Mouse (Mus musculus) heart, embryonic 15.5 days (tissue): ENCODE measurements around the gene Sobp. TPM values are rescaled to one million over a fixed set of nuclear protein-coding genes. Genes with fewer than 3 reads are reported as not detected.

Experiments
- ATAC-seq: fragments of 200-750 bp; cut with Nextera tagmentation; replicated peaks from 2 replicates; pipeline ENCODE4 v1.8.0; 2017; ENCODE audit warnings: low read depth, moderate TSS enrichment; ENCODE audit not compliant: insufficient number of reproducible peaks, insufficient read depth, low FRiP score
- H3K27ac ChIP-seq: fragments of 300-500 bp; sonication (generic); 2 replicates; pipeline ENCODE4 v1.5.1; 2015; ENCODE audit warnings: mild to moderate bottlenecking, inconsistent platforms
- H3K27me3 ChIP-seq: fragments of 300-500 bp; sonication (generic); 2 replicates; pipeline ENCODE4 v1.6.1; 2015; ENCODE audit warnings: inconsistent platforms
- H3K36me3 ChIP-seq: fragments of 300-500 bp; sonication (generic); 2 replicates; pipeline ENCODE4 v1.6.1; 2015; ENCODE audit warnings: mild to moderate bottlenecking, inconsistent platforms
- H3K4me1 ChIP-seq: fragments of 300-500 bp; sonication (generic); replicated peaks from 2 replicates; pipeline ENCODE4 v1.6.1; 2015; ENCODE audit warnings: inconsistent platforms
- H3K4me2 ChIP-seq: fragments of 300-500 bp; sonication (generic); 2 replicates; pipeline ENCODE4 v1.6.1; 2015; ENCODE audit warnings: inconsistent platforms, mild to moderate bottlenecking, moderate library complexity
- H3K4me3 ChIP-seq: fragments of 300-500 bp; sonication (generic); 2 replicates; pipeline ENCODE4 v1.5.1; 2015; ENCODE audit warnings: mild to moderate bottlenecking, inconsistent platforms
- H3K9ac ChIP-seq: fragments of 300-500 bp; sonication (generic); 2 replicates; pipeline ENCODE4 v1.6.1; 2015; ENCODE audit warnings: mild to moderate bottlenecking, inconsistent platforms
- H3K9me3 ChIP-seq: fragments of 300-500 bp; sonication (generic); replicated peaks from 2 replicates; pipeline ENCODE4 v1.6.1; 2016; ENCODE audit warnings: inconsistent platforms
- WGBS: fragments of 180-500 bp; shearing (Covaris S2); methylation state at CpG from one replicate; pipeline ENCODE4 v1.1.7; 2015; ENCODE audit warnings: mixed read lengths; 5-methylcytosine and 5-hydroxymethylcytosine counted together
- polyA plus RNA-seq: library from polyadenylated mRNA; unstranded; fragments of >200 nt; fragmentation: Nextera tagmentation; extraction: Ambion mirVana; gene quantifications from 2 replicates; pipeline ENCODE4 v1.2.1, GENCODE M21; 2015

Sobp gene
- polyA plus RNA-seq, 1 experiment from 2014 or later: 2.1 TPM

DNA sequence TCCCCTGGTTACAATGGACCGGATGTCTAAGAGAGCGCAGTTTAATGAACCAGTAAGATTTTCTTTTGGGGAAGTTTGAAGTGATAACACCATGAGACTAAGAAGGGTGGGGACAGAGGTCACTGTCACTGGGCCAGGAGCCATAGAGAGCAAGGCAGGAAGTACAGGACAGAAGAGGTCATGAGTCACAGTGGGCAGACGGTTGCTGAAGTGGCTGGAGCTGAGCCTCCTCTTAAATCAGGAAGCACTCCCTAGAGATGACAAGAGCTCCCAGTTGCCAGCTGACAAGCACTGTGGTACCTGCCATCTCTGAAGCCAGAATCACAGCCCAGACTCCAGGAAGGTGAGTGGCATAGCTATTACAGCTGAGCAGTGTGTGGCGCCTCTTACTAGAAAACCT, 139.5 kb downstream of the Sobp start:
- WGBS: 49% methylated on average over 4 of the region's 4 CpGs
- Histone ChIP-seq H3K27me3 (no peaks in the 10 kb centered on the region), H3K9ac (no peak overlapping the region), H3K4me1 (peaks cover 34% of the 10 kb centered on the region), H3K36me3 (no peaks in the 10 kb centered on the region), H3K4me2 (no peak overlapping the region), H3K27ac (peak overlapping the region; percentile 3), H3K9me3 (no peaks in the 10 kb centered on the region), H3K4me3 (no peak overlapping the region)
- peak; percentile 59; the same call in 1 of the 2 replicates for ATAC-seq

DNA sequence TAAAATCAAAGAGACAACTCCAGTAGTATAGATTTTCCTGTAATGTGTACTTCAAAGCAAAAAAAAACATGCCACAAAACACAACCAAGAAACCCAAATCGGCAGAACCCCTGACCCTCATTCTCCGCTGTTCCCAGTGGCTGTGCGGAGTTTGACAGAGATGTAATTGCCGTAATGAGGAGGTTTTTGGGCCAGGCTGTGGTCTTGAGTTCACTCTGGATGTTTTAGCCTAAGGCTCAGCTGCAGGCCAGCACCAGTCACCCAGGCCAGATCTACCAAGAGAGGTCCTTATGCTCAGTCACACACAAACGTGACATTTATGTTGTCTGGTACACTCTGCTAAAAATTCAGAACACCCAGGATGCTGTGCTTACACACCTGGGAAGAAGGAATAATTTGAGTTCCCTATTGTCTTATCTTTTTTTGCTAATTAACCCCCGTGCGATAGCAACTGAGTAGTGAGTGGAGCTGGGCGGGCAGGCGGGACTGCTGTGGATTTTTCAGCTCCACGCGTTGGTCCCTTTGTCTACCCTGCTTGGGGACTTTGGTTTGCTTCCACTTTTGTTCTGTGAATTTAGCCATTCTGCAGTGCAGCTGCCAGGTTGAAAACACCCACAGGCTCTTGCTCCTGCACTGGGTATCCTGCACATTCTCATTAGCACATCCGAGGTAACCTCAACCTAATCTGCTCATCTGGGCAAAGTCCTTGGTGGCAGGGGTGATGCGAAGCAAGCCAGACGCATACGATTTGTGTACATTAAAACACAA, 140.7 kb downstream of the Sobp start:
- no peaks in the 10 kb centered on the region for H3K9me3 ChIP-seq
- no peaks in the 10 kb centered on the region for H3K27me3 ChIP-seq
- H3K36me3 ChIP-seq: no peaks in the 10 kb centered on the region
- H3K4me3 ChIP-seq: no peak overlapping the region
- 78% methylated on average over 15 of the region's 15 CpGs for WGBS
- H3K4me1 ChIP-seq: peaks cover 34% of the 10 kb centered on the region
- ATAC-seq: no peak
- H3K9ac ChIP-seq: no peak overlapping the region
- no peak overlapping the region for H3K27ac ChIP-seq
- H3K4me2 ChIP-seq: no peak overlapping the region

DNA sequence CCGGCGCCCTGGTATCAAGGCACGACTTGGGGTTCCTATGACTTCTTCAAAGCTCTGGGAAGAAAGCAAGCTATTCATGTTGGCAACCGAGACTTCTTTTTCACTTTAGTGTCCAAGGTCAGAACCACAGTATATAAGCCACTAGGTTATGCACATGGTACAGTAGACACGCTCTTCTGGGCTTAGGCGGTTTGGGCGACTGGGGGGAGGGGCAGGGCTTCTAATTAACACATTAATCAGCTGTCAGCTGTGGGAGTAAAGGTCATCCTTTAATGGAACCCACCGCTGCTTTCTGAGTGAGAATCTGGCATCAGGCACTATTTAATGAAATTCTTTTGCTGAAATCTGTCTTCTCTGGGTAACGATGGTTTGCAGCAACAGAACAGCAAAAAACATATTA, 147.3 kb downstream of the Sobp start:
- H3K4me1 ChIP-seq: peaks cover 5% of the 10 kb centered on the region
- H3K27me3 ChIP-seq: peaks cover 14% of the 10 kb centered on the region
- no peak overlapping the region for H3K4me3 ChIP-seq
- no peak overlapping the region for H3K27ac ChIP-seq
- H3K9ac ChIP-seq: no peak overlapping the region
- no peak for ATAC-seq
- 67% methylated on average over 9 of the region's 9 CpGs for WGBS
- no peaks in the 10 kb centered on the region for H3K36me3 ChIP-seq
- no peaks in the 10 kb centered on the region for H3K9me3 ChIP-seq
- no peak overlapping the region for H3K4me2 ChIP-seq

DNA sequence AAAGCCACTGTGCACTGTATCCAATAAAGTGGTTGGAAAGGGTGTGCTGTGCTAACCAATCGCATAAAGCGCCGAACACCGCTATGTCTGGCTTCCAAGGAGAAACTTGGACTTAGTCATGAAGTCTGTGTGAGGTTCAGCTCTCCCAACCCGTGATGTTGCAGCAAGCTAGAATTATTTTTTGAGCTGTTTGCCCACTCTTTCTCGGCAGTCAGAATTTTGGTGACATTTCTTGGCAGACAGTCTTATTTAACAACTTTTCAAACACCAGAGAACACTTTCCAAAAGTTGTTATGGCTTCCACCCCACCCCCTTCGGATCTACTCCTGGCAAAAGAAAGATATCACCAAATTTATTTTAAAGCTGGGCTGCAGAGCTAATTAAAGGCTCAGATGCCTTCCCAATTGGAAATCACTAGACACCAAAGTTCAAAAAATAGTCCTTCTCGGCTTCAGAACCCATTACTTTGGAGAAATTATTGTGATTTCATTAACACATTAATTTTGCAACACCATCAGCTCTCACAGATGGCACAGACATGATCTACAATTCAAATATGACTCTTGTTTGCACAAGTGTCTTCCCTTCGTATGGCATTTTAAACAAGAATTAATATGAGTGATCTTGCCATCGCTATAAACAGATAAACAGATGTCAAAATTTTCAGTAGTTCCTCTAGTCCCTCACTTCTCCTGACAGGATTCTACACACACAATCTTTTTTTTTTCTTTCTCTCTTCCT, 150.7 kb downstream of the Sobp start:
- no peak overlapping the region for H3K27ac ChIP-seq
- H3K27me3 ChIP-seq: peaks cover 42% of the 10 kb centered on the region
- H3K4me3 ChIP-seq: no peak overlapping the region
- no peak overlapping the region for H3K9ac ChIP-seq
- ATAC-seq: no peak
- WGBS: 79% methylated on average over 10 of the region's 10 CpGs
- H3K9me3 ChIP-seq: no peaks in the 10 kb centered on the region
- no peaks in the 10 kb centered on the region for H3K36me3 ChIP-seq
- H3K4me1 ChIP-seq: peaks cover 18% of the 10 kb centered on the region
- H3K4me2 ChIP-seq: no peak overlapping the region

DNA sequence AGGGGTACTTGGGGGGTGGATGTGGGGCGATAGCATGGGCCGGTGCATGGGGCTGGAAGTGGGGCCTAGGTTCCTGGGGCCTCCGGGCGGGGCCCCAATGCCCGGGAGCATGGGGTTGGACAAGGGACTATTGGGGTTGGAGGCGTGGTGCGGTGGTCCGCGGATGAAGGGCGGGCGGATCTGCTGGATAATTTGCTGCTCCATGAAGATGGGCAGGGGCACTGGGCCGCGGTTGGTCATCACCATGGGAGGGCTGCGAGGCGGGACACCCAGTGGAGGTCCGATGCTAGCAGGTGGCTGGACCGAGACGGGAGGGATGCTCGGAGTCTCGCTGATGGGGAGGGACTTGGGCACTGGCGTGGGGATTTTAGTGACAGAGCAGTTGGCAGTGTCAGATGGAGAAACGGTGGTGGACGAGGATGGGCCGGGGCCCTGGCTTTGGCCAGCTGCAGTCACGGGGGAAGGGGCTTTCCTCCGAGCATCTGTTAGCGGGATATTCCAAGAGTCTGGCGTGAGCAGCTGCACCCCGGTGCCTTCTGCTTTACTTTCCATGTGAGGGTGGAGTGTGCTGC, 152.1 kb downstream of the Sobp start:
- Histone ChIP-seq H3K4me1 (peaks cover 18% of the 10 kb centered on the region), H3K27ac (no peak overlapping the region), H3K27me3 (peaks cover 50% of the 10 kb centered on the region), H3K9me3 (no peaks in the 10 kb centered on the region), H3K4me2 (peak overlapping the region; percentile 98), H3K9ac (peak overlapping the region; percentile 68), H3K4me3 (peak overlapping the region; percentile 64), H3K36me3 (no peaks in the 10 kb centered on the region)
- ATAC-seq: no peak
- WGBS: 17% methylated on average over 29 of the region's 29 CpGs

DNA sequence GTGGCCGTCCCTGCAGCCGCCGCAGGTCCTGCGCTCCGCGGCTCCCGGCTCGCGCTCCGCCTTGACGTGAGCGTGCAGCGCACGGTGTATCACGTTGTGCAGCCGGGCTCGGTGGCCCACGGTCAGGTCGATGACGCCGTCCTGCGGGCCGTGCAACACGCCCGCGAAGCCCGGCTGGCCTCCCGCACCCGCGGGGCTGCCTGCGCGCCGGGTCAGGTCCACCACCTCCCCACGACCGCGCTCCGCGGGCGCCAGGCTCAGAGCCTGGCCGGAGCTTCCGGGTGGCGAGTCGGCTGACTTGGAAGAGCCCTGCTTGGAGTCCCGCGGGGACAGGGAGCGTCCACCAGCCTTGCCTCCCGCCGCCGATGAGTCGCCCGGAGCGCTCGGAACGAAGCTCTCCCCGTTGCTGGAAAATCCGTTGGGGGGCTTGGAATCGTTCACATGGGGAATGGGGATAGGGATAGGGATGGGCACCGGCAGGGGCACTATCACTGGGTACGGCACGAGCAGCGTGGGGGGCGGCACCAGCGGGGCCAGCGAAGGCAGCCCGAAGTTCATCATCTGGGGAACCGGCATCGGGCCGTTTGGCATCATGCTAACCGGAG, 152.7 kb downstream of the Sobp start:
- H3K9me3 ChIP-seq: no peaks in the 10 kb centered on the region
- peak; percentile 58 for ATAC-seq
- H3K36me3 ChIP-seq: no peaks in the 10 kb centered on the region
- peak overlapping the region; percentile 68 for H3K9ac ChIP-seq
- H3K27ac ChIP-seq: no peak overlapping the region
- under 1% methylated on average over 69 of the region's 69 CpGs for WGBS
- H3K4me1 ChIP-seq: peaks cover 18% of the 10 kb centered on the region
- peaks cover 51% of the 10 kb centered on the region for H3K27me3 ChIP-seq
- peak overlapping the region; percentile 64 for H3K4me3 ChIP-seq
- peak overlapping the region; percentile 98 for H3K4me2 ChIP-seq

DNA sequence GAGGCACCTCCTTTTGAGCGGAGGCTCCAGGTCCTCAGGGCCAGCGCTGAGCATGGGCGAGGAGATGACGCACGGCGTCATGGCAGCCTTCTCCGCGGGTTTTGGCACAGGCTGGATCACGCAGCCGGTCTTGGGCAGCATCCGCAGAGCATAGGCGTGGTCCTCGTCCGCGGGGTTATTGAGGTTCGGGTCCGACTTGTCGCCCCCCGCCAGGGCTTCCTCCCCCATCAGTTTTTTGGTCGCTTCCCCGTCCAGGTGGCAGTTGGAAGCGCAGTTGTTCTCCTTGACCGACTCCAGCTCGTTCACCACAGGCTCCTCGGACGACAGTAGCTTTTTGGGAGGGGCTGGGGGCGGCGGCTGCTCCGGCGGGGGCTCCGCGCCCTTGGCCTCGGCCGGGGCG, 153.3 kb downstream of the Sobp start:
- WGBS: 6% methylated on average over 35 of the region's 35 CpGs
- H3K9ac ChIP-seq: peak overlapping the region; percentile 68
- no peak overlapping the region for H3K27ac ChIP-seq
- no peaks in the 10 kb centered on the region for H3K36me3 ChIP-seq
- ATAC-seq: no peak
- H3K27me3 ChIP-seq: peaks cover 51% of the 10 kb centered on the region
- H3K4me2 ChIP-seq: peak overlapping the region; percentile 98
- no peaks in the 10 kb centered on the region for H3K9me3 ChIP-seq
- H3K4me1 ChIP-seq: peaks cover 18% of the 10 kb centered on the region
- peak overlapping the region; percentile 64 for H3K4me3 ChIP-seq

DNA sequence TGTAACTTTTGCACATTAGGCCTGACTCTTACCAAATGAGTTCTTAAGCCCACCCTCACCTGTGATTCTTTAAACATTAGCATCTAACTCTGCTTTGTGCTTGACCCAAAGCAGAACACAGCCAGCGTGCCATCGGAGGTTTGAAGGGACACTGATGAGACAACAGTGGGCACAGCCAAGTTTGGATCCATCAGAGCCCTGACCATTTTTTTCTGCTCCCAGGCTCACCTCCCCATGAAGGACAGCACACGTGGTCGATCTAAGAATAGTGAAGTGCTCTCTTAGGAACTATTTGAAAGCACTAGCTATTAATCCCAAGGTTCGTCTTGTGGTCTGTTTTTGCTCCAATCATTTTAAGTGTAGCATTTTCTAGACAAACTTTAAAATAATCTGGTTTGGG, 159.5 kb downstream of the Sobp start:
- Histone ChIP-seq H3K4me1 (0 out of 2 replicates have a peak, but pooled peaks cover 5% of the 10 kb centered on the region), H3K4me3 (no peak overlapping the region), H3K9ac (no peak overlapping the region), H3K27me3 (peaks cover 15% of the 10 kb centered on the region), H3K27ac (peak overlapping the region; percentile 9; the same call in 1 of the 2 replicates), H3K36me3 (no peaks in the 10 kb centered on the region), H3K9me3 (no peaks in the 10 kb centered on the region), H3K4me2 (no peak overlapping the region)
- WGBS: 58% methylated on average over 5 of the region's 5 CpGs
- ATAC-seq: no peak

DNA sequence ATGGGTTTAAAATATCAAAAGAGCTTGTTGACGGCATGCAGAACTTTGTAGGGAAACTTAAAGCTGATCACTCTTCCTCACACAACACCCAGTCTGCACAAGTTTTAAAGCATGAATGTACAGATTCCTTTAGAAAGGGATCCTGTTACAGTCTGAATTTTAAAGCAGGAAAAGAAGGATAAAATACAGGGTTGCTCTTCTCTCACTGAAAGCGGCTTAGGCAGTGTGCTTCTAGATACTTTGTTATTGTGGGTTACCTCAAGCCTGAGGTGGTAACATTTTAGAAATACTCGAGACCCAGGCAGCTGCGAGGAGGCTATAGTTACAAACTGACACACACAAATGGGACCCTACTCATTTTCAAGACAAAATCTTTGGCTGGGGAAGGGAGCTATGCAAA, 160.0 kb downstream of the Sobp start:
- no peak overlapping the region for H3K4me3 ChIP-seq
- no peaks in the 10 kb centered on the region for H3K36me3 ChIP-seq
- H3K9ac ChIP-seq: no peak overlapping the region
- no peak overlapping the region for H3K4me2 ChIP-seq
- H3K27ac ChIP-seq: no peak overlapping the region
- H3K9me3 ChIP-seq: no peaks in the 10 kb centered on the region
- peaks cover 12% of the 10 kb centered on the region for H3K27me3 ChIP-seq
- 0 out of 2 replicates have a peak, but pooled peaks cover 5% of the 10 kb centered on the region for H3K4me1 ChIP-seq
- WGBS: 85% methylated on average over 4 of the region's 4 CpGs
- ATAC-seq: no peak

DNA sequence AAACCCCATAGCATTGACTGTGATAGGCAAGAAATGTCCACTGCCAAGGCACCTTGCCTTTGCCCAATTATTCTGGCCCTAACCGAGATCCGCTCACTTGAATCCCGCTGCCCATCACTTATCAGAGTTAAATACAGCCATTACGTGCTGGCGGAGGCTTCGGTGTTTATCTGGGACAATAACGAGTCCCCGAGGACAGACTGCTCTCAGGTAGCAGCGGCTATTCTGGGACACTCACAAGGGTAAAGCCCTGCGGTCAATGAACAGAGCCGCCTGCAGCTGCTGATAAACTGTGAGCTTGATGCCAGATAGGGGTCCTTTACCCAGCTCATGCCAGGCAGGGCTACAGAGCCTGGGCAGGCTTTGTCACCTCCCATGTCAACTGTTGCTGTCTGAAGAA, 166.2 kb downstream of the Sobp start:
- H3K36me3 ChIP-seq: no peaks in the 10 kb centered on the region
- peak overlapping the region; percentile 68 for H3K27ac ChIP-seq
- H3K9me3 ChIP-seq: no peaks in the 10 kb centered on the region
- no peak overlapping the region for H3K4me3 ChIP-seq
- H3K4me2 ChIP-seq: peak overlapping the region; percentile 18; the same call in 1 of the 2 replicates
- H3K4me1 ChIP-seq: peaks cover 20% of the 10 kb centered on the region
- H3K27me3 ChIP-seq: no peaks in the 10 kb centered on the region
- H3K9ac ChIP-seq: no peak overlapping the region
- peak; percentile 79; the same call in 1 of the 2 replicates for ATAC-seq
- 40% methylated on average over 11 of the region's 11 CpGs for WGBS

DNA sequence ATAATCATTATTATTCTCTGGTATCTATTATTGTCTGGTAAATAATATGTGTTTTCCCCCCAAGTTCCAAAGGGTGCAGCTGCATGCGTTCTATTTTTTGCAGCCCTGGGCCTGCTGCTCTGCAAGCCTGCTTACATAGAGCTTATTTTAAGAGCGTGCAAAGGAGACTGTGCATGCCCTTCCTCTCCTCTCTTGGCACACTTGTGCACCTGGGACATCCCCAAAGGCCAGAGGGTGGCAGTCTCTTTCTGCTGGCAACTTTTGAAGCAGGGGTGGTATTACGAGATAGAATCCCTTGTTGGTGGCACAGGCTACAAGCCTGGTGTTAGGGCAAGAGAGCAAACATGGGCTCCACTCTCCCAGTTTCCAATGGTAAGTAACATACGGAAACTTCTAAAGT, 167.8 kb downstream of the Sobp start:
- no peak; the same call in 1 of the 2 replicates for ATAC-seq
- Histone ChIP-seq H3K4me3 (no peak overlapping the region), H3K27me3 (no peaks in the 10 kb centered on the region), H3K9me3 (no peaks in the 10 kb centered on the region), H3K4me1 (peaks cover 29% of the 10 kb centered on the region), H3K36me3 (no peaks in the 10 kb centered on the region), H3K9ac (no peak overlapping the region), H3K27ac (peak overlapping the region; percentile 68; the same call in 1 of the 2 replicates), H3K4me2 (no peak overlapping the region)
- WGBS: 52% methylated on average over 4 of the region's 4 CpGs
